Mouse (Mus musculus) naive thymus-derived CD4-positive, alpha-beta T cell, adult 5 months (primary cell): ENCODE results near the gene Scaf11. TPM values are rescaled to one million over a fixed set of nuclear protein-coding genes. Genes with fewer than 3 reads are reported as not detected.

Source experiments
- polyA plus RNA-seq: library from polyadenylated mRNA; unstranded; fragments of 100-300 nt; shearing (Covaris generic); gene quantifications from one replicate; pipeline ENCODE4 v1.2.1, GENCODE M21; 2017

Scaf11 gene
- polyA plus RNA-seq: 86.0 TPM

GRCm38 (mm10) chr15:96460730-96461540 is at the start of gene Scaf11:
Scaf11 (minus strand) TSS chr15:96460843.

Other genes starting within 250 kb of the Scaf11 start
- gene Arid2, start 173.3 kb downstream of the Scaf11 start, polyA plus RNA-seq: 38.9 TPM
- 76.0 TPM for gene Slc38a1, start 182.1 kb upstream of the Scaf11 start, polyA plus RNA-seq
- gene Slc38a2, start 238.9 kb upstream of the Scaf11 start, polyA plus RNA-seq: 341 TPM